Mouse (Mus musculus) bone marrow macrophage, adult 2 months (primary cell): ENCODE measurements around the gene Rwdd4a.

ENCODE experiments used
- CTCF ChIP-seq: IDR thresholded peaks from 2 replicates; pipeline ENCODE4 v1.5.1; 2012; ENCODE audit warnings: low read depth, mild to moderate bottlenecking, low read length, moderate library complexity
- POLR2A ChIP-seq: IDR thresholded peaks from 2 replicates; pipeline ENCODE4 v1.6.1; 2012; ENCODE audit warnings: mild to moderate bottlenecking, low read depth, low read length, borderline replicate concordance

DNA sequence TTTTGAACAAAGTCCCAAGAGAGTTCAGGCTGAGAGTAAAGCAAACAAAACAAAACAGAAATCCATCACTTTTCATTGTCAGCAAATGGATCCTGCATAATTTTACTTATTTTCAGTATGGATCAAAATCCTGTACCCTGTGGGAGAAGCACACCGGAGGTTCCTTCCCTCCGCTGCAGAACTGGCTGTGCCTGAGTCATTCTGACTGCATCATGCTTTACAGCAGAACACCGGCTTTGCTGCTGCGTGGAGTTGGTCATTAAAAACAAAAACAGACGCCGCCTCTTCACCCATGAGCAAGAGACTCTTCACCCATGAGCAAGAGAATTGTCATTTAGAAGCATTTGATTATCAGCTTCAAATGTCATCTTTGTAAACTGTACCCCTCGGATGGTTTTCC, 27.3 kb downstream of the Rwdd4a start:
- no peak for TF ChIP-seq CTCF
- TF ChIP-seq POLR2A, result no peak
